Mouse (Mus musculus): ENCODE data around the gene Celf1.
"Not testable (repeated sequence)": the region's sequence is repeated elsewhere in the genome, so short reads cannot be mapped to it uniquely, and the experiment has no call there.

Celf1 gene

DNA sequence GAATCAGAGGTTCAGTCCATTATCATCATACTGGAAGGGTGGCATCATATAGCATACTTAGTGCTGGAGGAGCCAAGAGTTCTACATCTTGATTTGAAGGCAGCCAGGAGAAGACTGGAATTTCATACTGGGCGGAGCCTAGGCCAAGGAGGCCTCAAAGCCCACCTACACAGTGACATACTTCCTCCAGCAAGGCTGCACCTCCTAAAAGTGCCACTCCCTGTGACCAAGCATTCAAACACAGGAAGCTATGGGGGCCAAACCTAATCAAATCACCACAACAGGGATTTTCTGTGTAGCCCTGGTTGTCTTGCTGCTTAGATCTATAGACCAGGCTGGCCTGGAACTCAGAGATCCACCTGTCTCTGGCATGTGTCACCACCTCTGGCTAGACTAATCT, 83.8 kb downstream of the Celf1 start:
- no peak for DNase-seq (ENCODE audit: low spot score)

DNA sequence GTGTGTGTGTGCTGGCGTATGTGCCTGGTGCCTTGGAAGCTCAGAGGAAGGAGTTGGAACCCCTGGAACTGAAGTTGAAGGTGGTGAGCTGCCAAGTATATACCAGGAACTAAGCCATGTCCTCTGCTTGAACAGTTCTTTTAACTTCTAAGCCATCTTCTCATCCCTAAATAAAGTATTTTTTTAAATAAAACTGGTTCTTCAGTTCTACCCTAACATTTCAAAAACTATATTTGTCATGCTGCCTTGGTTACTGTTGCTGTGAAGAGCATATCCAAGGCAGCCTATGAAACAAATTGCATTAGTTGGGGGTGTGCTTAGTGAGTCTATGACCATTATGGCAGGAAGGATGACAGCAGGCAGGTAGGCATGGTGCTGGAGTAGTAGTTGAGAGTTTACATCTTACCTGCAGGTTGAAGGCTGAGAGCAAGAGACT, 84.9 kb downstream of the Celf1 start:
- no peak for DNase-seq (ENCODE audit: low spot score)

DNA sequence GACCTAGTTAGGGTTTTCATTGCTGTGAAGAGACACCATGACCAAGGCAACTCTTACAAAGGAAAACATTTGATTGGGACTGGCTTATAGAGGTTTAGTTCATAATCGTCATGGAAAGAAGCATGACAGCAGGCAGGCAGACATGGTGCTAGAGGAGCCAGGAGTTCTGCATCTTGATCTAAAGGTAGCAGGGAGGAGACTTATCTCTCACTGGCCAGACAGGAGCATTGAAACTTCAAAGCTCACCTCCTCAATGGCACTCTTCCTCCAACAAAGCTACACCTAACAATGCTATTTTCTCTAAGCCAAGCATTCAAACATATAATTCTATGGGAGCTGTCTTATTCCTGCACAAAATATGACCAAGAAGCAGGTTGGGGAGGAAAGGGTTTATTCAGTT, 86.3 kb downstream of the Celf1 start:
- no peak for DNase-seq (ENCODE audit: low spot score)

DNA sequence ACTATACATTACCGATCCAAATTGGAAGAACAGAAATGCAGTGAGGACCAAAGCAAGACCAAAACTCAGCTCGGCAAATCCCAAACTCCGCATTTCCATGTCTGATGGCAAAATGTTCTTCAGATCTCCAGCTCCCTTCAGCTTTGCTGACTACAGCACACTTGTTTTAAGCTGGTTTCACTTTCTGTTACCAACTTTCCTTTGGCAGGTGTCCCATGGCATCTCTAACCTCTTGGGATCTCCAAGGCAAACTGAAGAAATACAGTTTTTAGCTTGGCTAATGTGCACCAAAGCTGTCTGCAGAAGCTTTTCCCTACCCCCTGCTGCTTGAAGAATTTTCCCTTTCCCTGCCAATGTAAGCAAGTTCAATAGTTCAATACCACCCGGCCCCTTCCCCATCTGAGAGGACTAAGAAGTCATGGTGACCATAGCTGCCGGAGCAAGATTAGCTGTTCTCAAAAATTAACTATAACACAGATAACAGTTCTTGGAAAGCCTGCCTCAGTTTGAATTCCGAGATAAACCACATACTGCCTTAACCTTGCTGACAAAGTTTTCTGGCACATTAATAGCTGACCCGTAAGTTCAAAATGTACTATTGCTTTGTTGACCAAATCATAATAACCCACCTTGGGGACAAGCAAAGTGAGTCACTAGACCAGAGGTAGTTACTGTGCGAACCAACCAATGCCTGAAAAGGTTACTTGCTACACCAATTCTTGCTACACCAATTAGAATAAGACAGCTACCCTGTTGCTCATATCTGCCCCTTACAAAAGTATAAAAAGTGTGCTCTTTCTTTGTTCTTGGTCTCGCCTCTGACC, 87.4 kb downstream of the Celf1 start:
- no peak for DNase-seq (ENCODE audit: low spot score)

DNA sequence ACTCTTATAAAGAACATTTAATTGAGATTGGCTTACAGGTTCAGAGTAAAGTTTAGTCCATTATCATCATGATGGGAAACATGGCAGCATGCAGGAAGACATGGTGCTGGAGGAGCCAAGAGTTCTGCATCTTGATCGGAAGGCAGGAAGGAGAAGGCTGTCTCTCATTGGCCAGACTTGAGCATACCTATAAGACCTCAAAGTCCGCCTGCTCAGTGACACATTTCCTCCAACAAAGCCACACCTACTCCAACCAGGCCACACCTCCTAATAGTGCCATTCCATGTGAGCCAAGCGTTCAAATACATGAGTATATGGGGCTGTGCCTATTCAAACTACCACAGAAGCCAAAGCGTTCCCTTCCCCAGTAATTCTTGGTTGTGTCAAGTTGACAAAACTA, 91.0 kb downstream of the Celf1 start:
- no peak for DNase-seq (ENCODE audit: low spot score)

DNA sequence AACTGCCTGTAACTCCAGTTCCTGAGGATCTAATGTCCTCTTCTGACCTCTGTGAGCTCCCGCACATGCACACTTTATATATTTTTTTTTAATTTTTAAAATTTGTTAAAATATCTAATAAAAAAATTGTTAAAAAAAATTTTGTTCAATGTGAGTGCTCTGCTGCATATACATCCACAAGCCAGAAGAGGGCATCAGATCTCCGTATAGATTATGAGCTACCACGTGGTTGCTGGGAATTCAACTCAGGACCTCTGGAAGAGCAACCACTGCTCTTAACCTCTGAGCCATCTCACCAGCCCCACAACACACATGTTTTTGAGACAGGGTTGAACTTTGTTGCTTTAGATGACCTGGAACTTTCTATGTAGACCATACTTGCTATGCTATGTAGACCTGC, 92.8 kb downstream of the Celf1 start:
- DNase-seq (ENCODE audit: low spot score): peak; percentile 24

DNA sequence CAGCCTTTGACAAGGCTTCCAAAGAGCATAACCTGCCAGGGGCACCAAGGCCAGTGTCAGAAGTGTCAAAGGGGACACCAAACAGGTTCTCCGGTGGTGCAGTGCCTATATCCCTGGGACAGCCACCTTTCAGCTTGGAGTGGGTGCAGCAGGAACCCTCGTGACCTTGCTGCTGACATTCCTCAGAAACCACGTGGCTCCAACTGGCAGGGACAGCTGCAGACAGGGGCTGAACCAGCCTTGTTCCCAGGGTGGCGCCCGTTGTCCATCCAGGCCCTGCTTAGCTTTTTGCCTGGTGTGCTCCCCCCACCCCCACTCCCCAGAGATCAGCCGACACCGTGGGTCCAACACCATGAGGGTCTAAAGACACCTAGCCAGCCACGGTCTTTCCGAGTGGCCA, 95.2 kb downstream of the Celf1 start, which contains the start of gene Rapsn:
Rapsn (plus strand) TSS at position 236 of the 400 bp plus-strand sequence.
- no peak for DNase-seq (ENCODE audit: low spot score)

DNA sequence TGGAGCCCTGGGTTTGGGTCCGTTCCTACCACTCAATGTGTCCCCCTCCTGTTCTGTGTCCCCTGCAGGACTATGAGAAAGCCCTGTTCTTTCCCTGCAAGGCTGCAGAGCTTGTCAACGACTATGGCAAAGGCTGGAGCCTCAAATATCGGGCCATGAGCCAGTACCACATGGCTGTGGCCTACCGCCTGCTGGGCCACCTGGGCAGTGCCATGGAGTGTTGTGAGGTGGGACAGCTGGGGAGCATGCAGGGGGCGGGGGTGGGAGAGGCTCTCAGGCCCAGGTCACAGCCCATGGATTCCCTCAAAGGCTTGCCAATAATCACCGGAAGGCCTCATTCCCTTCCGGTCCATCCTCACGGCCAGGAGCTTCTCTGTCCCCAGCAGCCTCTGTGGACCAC, 101.6 kb downstream of the Celf1 start:
- no peak for DNase-seq (ENCODE audit: low spot score)

DNA sequence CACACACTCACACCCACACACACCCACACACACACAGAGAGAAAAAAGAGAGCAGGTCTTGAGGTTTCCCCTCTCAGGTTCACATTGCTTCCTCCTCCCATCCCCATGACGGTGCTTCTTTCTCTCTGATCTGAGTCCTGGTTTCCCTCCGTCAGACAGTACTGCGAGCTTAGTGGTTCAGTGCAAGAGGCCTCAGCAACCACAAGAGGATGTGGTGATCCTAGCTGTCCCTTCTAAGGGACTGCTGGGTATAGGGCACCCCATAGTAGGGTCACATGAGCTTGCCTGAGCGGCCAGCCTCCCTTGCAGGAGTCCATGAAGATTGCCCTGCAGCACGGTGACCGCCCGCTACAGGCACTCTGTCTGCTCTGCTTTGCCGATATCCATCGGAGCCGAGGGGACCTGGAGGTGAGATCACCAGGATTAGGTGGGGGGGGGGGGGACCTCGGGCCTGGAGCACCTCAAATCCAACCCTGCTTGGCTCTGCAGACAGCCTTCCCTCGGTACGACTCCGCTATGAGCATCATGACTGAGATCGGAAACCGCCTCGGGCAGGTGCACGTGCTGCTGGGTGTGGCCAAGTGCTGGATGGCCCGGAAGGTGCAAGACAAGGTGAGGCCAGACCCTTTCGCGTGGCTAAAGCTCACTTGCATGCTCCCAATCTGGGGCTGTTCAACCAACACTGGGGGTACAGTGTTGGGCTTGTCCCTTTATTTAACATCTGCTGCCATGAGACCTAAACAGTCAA, 102.6 kb downstream of the Celf1 start:
- no peak for DNase-seq (ENCODE audit: low spot score)

DNA sequence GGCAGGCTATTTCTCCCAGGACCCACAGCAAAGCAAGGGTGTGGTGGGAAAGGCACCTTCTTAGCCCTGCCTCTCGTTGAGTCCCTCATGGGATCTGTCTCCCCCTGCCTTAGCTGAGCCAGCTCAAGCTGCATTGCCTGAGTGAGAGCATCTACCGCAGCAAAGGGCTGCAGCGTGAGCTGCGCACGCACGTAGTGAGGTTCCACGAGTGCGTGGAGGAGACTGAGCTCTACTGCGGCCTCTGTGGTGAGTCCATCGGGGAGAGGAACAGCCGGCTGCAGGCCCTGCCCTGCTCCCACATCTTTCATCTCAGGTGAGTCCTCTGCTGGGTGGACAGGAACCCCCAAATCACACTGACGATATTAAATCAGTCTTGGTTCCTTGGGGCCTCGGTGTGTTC, 104.5 kb downstream of the Celf1 start:
- DNase-seq (ENCODE audit: low spot score): no peak

DNA sequence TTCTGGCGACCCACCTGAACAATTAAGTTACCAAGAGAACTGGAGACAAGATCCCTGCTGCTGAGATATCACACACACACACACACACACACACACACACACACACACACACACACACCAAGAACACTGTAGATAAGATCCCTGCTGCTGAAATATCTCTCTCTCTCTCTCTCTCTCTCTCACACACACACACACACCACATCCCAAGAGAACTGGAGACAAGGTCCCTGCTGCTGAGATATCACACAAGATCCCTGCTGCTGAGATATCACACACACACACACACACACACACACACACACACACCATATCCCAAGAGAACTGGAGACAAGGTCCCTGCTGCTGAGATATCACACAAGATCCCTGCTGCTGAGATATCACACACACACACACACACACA, 105.6 kb downstream of the Celf1 start:
- not testable (repeated sequence) for DNase-seq (ENCODE audit: low spot score)

DNA sequence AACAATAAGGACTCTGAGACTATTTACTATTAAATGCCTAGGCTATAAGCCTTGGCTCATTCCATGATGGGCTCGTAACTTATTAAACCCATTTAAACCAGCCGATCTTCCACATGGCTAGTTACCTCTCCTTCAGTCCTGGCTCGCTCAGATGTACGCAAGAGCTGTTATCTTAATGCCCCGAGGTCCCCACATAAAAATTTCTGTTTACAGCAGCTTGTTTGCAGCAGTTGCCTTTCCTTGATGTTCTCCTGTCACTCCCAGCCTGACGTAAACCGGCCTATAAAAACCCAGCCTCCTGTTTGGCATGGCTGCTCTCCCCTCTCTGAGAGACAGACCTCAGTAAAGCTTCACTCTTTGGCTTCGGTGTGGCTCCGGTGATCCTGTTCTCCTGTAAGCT, 107.2 kb downstream of the Celf1 start:
- DNase-seq (ENCODE audit: low spot score): no peak

DNA sequence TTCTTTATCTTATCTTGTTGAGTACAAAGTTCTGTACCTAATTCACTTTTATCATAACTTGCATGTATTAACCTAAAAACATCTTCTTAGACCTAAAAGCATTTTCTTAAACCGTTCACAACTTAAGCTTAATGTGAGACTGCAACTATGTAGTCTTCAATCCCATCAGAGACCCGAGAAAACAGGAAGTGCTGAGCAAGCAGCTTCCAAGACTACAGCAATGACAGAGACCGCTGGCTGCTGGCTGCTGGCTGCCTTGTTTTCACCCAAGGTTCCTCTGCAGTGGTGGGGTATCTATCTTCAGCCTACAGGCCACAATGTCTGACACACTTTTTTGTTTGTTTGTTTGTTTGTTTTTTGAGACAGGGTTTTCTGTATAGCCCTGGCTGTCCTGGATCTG, 111.7 kb downstream of the Celf1 start:
- no peak for DNase-seq (ENCODE audit: low spot score)

DNA sequence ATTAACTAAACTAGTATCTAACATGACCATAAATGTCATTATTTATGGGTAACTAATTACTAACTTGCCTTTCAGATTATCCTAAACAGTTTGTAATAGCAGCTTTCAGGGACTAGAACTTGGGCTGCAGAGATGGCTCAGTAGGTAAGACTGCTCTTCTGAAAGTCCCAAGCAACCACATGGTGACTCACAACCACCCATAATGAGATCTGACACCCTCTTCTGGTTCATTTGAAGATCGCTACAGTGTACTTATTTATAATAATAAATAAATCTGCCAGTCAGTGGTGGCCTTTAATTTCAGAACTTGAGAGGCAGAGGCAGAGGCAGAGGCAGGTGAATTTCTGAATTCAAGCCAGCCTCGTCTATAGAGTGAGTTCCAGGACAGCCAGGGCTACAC, 112.6 kb downstream of the Celf1 start:
- no peak for DNase-seq (ENCODE audit: low spot score)

DNA sequence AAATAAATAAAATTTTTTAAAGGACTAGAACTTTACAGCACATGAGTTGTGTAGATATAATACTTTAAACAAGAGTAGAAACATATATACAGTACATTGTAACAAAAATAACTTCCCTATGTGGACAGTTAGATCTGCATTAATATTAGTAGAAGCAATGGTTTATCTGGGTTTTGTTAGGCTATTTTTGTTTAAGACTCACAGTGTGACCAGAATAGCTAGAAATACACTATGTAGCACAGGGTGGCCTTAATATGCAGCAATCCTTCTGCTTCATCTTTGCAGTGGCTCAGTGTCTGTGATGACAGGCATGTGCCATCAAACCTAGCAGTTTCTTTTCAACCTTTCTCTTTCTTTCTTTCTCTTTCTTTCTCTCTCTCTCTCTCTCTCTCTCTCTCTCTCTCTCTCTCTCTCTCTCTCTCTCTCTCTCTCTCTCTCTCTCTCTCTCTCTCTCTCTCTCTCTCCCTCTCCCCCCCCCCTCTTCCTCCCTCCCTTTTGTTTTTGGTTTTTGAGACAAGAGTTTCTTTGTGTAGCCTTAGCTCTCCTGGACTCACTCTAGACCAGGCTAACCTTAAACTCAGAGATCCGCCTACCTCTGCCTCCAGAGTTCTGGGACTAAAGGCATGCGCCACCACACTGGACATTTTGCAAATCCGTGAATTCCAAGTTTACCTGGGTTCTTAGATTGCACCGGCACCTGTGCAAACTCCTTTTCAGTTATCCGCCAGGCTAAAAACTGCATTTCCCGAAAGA, 113.2 kb downstream of the Celf1 start:
- DNase-seq (ENCODE audit: low spot score): no peak

DNA sequence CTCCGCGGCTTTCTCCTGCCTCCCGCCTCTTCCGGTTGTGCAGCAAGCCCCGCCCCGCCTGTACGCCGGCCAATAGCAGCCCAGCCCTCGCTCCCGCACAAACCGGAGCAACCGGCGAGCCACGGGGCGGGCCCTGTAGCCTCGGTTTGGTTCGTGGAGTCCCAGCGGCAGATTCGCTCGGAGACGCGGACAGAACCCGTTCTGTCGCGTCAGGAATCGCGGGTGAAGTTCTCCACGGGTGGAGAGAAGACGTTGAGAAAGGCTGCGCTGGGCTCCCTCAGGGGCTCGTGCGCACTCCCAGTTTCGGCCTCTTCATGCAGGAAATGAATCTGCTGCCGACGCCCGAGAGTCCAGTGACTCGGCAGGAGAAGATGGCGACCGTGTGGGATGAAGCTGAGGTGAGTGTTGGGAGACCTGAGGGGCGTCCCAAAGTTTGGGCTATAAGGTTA, 113.8 kb downstream of the Celf1 start, which contains the start of gene Psmc3:
Psmc3 (plus strand) TSS at position 76 of the 449 bp plus-strand sequence.
- peak; percentile 95 for DNase-seq (ENCODE audit: low spot score)

DNA sequence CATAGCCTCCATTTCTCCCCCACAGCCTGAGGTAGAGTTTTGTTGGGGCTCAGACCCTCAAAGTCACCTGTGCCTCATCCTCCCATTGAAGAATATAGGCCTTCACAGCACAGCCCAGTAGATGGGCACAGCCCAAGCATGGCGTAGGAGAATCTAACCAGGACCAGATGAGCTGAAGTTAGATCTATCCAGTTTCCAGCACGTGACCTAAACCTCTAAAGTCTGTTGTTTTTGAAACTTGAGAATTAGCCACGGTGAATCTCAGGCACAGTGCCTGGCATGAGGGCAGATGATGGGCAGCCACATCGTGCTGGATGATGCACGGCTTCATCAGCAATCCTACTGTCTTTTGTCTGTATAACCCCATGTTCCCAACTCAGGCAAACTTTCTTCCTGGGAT, 118.3 kb downstream of the Celf1 start:
- no peak for DNase-seq (ENCODE audit: low spot score)

DNA sequence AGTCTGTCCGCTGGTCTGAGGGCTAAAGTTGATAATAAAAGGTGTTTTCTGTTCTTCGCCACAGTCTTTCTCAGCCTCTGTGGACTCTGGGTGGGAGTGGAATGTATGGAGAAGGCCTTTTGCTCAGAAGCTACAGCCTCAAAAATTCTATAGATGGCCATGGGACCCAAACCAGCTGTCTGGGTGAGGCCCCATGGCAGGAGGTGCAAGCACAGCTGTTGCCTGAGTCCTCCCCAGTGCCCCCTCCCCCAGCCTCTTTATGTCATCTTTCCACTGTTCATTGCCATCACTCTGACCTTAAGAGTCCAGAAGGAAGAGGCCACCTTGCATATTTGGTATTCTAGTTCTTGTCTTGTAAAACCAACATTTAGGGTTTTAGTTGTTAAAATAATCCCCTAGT, 119.2 kb downstream of the Celf1 start:
- no peak for DNase-seq (ENCODE audit: low spot score)

DNA sequence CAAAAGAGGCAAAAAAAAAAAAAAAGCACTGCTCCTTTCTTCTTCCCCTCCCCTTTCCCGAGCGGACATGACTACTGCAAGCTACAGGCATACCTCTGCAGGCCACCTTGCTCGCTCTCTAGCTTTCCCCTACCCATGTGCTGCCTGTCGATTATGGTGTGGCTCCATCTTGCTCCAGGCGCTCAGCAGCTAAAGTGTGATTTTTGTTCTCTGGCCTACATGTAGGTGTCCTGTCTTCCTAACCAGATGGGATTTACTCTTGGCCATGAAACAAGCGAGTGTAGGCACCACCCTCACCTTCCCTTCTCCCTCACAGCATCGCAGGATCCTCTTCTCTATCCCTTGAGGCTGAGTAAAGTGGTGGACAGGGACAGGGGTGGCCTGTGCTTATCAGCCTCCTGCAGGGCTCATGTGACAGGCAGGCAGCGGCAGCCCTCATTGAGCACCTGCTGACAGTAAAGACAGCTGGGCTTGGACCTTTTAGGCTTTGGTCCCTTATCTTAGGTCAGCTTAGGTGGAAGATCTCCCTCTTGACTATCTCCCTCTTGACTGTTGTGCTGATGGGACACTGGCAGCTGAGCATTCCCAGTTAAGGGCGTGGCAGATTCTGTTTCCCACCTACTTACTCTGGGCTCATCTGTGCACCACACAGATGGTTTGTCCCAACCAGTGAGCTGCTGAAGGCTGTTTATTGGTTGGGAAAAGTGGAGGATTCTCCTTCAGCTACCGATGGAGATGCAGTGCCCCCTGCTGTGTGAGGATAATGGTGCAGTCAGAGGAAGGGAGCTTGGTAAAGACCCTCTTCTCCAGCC, 120.6 kb downstream of the Celf1 start:
- DNase-seq (ENCODE audit: low spot score): peak; percentile 73

DNA sequence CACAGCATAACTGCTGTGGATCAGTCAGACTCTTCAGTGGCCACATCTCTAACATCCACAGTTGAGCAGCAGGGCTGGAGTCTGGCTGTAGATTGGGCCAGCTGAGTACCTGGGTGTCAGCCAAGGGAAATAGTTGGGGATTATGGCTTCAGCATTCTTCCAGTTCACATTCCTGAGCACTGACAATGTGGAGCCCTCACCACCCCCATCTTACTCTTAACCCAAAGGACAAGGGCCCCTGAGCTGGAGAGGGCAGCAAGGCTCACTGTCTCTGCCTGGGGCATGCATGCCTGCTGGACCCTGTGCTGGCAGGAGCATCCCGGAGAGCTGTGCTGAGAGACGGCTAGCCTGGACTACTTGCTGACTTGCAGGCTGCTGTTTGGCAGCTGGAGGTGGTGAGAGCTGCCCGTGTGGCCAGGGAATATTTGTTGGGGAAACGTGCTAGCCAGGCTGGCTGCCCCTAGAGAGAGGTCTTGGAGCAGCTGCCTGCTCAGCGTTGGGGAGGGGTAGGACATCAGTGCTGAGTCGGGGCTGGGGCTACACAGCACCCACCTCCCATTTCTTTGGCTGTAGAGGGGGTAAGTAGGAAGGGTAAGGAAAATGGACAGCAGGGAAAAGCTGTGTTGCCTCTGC, 121.8 kb downstream of the Celf1 start:
- no peak for DNase-seq (ENCODE audit: low spot score)

Data from retina, embryonic 14.5 days (tissue).